Mouse (Mus musculus): ENCODE measurements around the gene Kcnk1. TPM values are rescaled to one million over a fixed set of nuclear protein-coding genes. Genes with fewer than 3 reads are reported as not detected.

Kcnk1 gene
- polyA plus RNA-seq (2012): not detected in 2 replicates

DNA sequence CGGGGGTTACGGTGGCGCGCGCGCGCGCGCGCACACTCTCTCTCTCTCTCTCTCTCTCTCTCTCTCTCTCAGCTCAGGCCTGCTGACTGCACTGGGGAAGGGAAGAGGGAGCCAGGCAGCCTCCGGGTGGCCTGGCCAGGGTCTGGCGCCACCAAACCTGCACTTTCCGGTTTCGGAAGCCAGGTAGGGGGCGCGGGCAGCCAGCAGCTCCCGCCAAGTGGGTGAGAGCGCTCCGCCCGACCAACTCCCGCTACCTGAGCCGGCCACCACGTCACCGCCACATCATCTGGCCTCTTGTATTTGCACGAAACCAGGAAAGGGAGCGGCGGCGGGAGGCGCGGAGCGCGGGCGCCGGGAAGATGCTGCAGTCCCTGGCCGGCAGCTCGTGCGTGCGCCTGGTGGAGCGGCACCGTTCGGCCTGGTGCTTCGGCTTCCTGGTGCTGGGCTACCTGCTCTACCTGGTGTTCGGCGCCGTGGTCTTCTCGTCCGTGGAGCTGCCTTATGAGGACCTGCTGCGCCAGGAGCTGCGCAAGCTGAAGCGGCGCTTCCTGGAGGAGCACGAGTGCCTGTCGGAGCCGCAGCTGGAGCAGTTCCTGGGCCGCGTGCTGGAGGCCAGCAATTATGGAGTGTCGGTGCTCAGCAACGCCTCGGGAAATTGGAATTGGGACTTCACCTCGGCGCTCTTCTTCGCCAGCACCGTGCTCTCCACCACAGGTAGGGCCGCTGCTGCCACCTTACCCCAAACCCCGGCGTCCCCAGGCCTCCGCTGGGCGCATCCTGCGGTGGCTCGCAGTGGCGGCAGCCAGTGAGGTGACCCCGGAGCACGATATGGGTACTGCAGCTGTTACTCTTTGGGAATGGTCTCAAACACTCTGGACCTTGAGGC is at the start of gene Kcnk1:
Gene Kcnk1 (plus strand): TSS at position 70 of the 886 bp plus-strand sequence.
- TF ChIP-seq GATA1 (IDR thresholded peaks at IDR 0.05; ENCODE audit: low read length): no peak

DNA sequence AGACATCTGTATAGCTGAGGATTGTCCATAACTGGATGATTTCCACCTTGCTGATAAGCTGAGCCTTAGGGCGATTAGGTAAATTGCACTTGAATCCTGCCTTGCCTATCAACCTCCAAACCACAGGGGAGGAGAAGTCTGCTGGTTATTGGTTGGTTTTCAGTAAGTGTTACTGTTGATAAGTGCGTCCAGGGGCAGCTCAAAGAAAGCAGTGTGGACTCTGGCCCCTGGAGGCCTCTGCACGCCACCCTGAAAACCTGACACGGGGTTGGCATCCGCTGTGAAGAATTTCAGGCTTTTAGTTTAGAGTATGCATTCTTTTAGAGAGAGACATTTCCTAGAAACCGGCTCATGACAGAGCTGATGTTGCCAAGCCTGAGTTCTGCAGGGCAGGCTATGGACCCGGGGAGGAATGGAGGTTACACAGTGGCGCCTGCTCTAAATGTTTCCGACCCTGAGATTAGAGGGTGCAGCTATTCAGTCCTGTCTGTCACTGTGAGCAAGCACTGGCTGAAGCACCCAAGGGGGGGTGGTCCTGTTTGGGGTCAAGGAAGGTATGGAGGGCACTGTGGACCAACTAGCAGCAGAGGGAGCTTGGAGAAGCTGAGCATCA is 46.2 kb upstream of the Kcnk1 start:
- no peak for TF ChIP-seq GATA1 (IDR thresholded peaks at IDR 0.05; ENCODE audit: low read length)

DNA sequence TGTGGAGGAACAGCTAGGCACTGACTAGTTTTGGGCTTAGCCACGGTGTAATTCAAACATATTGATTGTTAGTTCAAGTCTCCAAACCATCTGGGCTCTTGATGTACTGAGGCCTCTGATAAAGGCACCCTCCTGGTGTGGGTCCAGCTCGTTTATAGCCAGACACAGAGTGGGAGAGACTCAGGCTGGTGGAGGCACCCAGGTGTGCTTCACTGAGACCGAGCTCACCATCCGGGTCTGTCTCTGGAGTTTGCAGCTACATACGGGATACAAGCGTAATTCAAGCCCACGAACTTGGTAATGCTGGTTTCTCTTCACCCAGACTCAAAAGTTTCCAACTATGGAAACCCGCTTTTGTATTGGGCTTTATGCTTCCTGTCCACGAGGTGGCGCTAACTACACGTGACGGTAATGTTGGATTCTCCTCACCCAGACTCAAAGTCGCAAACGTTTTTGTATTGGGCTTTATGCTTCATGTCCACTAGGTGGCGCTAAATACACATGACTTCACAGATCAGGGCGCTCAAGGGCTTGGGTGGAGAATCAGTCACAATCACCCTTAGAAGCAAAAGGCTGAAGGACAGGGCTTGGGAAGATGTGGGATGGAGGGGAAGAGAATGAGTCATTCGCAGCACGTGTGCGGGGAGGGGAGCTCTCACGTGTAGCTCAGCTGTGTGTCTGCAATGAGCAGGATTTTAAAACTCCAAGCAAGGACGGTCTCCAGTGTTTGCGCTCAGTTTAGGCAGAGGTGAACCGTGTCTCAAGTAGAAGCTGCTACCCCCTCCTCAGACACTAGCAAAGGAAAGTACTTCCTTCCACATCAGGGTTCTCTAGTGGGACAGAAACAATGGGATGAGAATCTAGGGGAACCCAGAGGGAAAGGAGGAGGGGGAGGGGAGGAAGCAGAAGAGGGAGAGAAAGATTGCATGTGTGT is 44.7 kb upstream of the Kcnk1 start:
- TF ChIP-seq GATA1 (IDR thresholded peaks at IDR 0.05; ENCODE audit: low read length): no peak

DNA sequence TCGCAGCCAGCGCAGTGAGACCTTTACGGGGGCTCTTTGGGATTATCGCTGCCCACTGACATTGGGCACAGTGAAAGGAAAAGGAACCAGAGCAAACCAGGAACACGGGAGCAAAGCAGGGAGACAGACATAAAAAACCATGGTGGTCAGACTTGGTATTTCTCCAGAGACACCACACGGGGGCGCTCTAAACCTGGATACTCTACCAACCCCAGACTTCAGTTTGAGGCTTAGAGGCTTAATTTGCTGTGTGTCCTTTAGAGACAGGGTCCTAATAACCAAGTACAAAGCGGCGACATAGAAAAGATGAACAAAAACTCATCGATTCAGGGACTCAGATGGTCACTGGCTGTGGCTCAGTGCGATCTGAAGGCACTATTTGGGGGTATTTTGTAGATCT is 39.3 kb upstream of the Kcnk1 start:
- TF ChIP-seq GATA1 (IDR thresholded peaks at IDR 0.05; ENCODE audit: low read length): no peak

DNA sequence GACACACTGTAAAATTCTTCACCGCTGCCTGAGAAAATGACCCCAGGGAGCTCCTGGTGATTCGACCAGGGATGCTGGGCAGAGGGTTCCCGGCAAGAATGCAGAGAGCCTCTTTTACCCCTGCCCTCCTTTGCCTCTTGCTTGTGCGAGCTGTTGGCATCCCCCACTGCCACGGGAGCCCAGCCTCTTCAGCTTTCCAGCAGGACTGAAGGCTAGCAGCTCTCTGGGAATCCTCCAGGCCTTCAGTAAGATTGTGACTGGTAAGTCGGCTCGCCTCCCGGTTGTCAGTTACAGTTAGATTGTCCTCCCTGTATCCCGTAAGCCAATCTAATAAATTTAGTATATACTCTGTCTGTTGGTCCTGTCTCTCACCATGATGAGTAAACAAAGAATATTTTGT is 38.2 kb upstream of the Kcnk1 start:
- no peak for TF ChIP-seq GATA1 (IDR thresholded peaks at IDR 0.05; ENCODE audit: low read length)

DNA sequence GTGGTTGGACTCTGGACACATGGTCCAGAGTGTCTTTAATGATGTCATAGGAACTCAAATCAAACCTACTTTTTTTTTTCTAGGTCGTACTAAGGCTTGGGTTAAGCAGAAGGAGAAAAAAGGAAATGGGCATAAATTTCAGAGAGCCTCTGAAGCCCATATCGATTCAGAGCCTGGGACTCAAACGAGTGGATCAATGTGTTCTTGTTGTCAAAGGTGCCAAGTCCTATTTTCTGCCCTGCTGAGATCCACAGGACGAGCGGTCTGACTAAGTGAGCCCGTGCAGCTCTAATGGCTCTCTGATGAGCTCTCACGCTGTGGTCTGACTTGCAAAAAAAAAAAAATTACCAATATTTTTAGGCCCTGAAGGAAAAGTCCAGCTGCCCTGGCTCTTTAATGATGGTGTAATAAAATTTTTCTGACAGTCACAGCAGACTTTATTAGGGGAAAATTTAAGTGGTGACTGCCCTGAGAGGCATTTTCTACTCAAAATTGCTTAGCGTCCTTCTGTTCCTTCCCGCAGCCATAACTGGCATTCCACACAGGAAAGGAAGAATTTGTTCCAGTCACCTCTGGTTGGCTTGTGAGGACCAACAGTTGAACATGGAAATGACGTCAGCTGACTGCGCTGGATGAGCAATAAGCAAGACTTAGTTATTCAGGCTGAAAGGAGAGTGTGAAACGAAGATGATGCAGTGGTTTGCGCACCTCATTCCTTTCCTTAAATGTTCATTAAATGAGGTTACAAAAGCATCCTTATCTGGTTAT is 37.6 kb upstream of the Kcnk1 start:
- TF ChIP-seq GATA1 (IDR thresholded peaks at IDR 0.05; ENCODE audit: low read length): no peak

DNA sequence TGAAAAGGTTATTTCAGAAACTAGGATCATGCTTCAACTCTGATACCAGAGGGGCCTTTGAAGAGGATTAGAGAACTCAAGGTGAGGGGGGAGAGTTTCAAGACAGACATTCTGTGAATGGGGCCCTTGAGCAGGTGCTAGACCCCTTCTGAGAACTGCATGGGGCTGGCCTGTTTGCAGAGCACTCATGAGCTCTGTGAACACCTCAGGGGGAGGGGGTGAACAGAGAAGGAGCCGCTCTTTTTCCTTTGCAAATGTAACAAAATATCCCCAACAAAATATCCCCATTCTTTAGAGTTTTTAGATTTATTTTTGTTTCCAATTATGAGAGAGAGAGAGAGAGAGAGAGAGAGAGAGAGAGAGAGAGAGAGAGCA is 37.0 kb upstream of the Kcnk1 start:
- no peak for TF ChIP-seq GATA1 (IDR thresholded peaks at IDR 0.05; ENCODE audit: low read length)

DNA sequence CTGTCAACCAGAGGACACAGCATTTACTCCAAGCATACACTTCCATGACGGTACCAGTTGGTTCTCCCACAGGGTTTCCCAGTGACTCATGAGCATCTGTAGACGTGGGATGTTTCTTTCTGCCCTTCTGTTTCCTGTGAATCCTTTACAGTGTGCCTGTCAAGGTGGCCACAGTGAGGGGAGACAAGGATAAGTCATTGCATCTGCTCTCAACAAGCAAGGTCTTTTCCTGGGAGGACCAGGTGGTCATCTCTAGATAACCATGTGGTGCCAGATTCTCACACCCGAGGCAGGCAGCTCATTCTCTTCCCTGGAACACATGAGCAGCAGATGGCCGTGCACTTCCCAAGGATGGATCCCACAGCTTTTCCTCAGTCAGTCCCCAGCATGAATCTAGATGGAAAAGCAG is 35.6 kb upstream of the Kcnk1 start:
- no peak for TF ChIP-seq GATA1 (IDR thresholded peaks at IDR 0.05; ENCODE audit: low read length)

DNA sequence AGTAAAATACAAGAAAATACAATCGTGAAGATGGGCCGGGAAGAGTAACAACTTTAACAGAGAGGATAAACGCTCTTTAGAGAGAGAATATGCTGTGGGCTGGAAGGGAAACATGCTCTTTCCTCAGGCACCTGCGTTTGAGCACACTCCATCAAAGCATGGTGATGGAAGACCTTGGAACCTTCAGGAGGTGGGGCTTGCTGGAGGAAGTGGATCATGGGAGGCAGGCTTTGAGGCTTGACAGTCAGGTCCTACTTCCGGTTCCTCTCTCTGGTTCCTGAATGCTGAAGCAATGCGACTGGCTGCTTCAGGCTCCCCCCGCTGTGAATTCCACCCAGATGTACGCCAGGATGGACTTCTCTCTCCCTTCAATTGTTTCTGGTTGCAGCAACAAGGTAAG is 34.9 kb upstream of the Kcnk1 start:
- TF ChIP-seq GATA1 (IDR thresholded peaks at IDR 0.05; ENCODE audit: low read length): no peak

DNA sequence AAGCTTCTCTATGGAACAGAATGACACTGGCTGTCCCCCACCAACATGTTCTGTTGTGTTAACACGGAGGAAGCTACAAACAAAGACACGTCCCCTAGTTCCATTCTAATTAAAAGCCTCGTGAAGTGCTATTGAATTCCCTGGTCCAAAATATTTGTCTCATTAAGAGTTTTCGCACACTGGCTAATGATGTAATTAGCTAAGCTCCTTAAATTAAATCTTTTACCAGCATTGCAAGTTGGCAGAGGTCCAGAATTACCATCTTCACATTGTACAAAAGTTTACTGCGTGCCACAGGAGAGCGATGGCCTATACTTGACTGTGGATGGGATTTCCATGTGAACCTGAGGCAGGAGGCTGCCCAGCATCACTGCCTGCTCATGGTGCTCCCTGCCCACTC is 33.2 kb upstream of the Kcnk1 start:
- no peak for TF ChIP-seq GATA1 (IDR thresholded peaks at IDR 0.05; ENCODE audit: low read length)

DNA sequence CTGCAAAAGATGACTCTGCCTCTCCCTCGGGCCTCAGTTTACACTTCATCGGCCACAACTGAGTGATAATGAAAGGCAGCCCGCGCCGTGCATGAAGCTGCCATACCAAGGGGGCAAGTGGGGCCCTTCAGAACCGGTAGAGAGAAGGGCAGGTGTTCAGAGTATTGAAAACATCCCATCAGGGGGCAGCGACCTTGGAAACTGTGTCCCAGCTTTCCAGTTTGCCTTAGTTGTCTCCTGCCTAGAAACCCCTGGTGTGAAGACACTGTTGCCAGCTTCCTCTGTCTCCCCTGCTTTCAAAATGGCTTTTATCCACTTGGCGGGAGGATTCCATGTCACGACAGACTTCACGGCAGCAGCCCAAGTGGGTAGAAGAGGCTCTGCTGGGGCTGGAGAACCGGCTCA is 31.2 kb upstream of the Kcnk1 start:
- TF ChIP-seq GATA1 (IDR thresholded peaks at IDR 0.05; ENCODE audit: low read length): no peak

DNA sequence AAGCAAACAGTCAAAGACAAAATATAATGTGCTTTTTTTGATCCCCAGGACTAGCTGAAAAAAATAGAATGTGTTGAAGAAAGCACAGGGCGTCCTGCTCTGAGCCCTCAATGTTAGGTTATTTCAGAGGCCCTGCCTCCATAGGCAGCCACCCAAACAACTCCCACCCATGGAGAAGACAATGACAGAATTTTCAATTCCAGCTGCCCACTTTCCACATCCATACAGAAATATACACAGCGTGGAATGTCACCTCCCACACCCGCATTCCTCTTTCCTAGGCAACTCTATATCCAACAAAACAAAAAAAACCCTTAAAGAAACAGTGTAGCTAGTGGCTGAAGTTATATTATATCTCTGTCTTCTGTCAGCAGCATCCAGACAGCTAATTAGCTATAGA is 23.6 kb upstream of the Kcnk1 start:
- no peak for TF ChIP-seq GATA1 (IDR thresholded peaks at IDR 0.05; ENCODE audit: low read length)

DNA sequence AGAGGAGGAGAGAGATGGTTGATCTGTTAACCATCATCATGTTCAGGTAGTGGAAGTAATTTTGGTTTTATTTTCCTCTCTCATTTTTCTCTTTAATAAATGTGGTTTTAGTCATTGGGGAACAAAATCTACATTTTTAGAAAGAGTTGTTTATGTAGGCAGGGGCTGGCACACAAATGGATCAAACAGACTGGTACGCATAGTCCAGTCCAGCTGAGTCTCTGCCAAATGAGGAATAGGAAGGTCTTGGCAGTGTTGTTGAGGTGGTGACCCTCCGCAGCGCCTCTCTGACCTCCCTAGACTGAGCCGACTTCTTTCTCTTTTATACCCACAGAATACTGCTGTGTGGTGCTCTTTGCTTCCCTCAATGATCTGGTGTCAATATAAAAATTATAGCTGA is 19.0 kb upstream of the Kcnk1 start:
- TF ChIP-seq GATA1 (IDR thresholded peaks at IDR 0.05; ENCODE audit: low read length): no peak

DNA sequence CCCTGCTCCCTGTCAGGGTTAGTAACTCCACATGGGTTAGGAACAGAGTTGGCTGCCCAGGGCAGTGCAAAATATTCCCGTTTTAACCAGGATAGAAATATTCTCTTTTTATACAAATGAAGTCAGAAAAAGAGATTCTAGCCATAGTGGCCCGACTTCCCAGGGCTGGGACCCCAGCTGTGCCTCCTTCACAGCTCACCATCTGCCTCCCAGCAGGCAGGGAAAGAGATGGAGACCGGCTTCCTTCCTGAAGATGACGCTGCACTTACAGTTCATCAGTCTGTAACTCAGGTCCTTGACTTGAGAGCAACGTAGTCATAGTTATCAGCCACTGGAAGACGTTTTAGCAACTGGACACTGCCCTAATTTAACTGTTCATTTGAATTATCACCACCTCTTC is 14.1 kb upstream of the Kcnk1 start:
- no peak for TF ChIP-seq GATA1 (IDR thresholded peaks at IDR 0.05; ENCODE audit: low read length)

DNA sequence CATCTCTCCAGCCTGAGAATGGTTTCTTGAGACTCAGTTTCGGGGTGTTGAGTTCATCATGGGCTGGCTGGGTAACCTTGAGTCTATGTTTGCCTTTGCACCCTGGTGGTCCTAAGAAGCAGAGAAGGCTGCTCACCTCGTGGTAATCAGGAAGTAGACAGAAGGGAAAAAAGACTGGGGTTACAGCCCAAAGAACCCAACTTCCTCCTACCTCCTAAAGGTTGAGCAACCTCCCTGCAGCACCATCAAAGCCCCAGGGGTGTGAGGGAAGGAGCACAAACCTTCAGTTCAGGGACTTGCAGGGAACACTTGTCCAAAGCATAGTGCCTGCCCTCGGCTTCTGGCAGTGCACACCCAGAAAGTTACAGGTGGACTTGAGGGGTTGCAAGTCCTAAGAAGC is 11.5 kb upstream of the Kcnk1 start:
- TF ChIP-seq GATA1 (IDR thresholded peaks at IDR 0.05; ENCODE audit: low read length): no peak
